Mouse (Mus musculus) forebrain, embryonic 16.5 days (tissue): ENCODE data around the gene Mmd. TPM values are rescaled to one million over a fixed set of nuclear protein-coding genes. Genes with fewer than 3 reads are reported as not detected.
"Not testable (repeated sequence)": the region's sequence is repeated elsewhere in the genome, so short reads cannot be mapped to it uniquely, and the experiment has no call there.

Source experiments
- ATAC-seq: fragments of 200-750 bp; cut with Nextera tagmentation; 2 replicates; pipeline ENCODE4 v1.8.0; 2017; ENCODE audit warnings: mild to moderate bottlenecking, moderate library complexity
- H3K27ac ChIP-seq: fragments of 300-500 bp; sonication (generic); 2 replicates; pipeline ENCODE4 v1.5.1; 2014; ENCODE audit warnings: low read length, control low read depth
- H3K27me3 ChIP-seq: fragments of 300-500 bp; sonication (generic); replicated peaks from 2 replicates; pipeline ENCODE4 v1.6.1; 2014; ENCODE audit warnings: low read length; ENCODE audit not compliant: control insufficient read depth, insufficient read depth
- H3K36me3 ChIP-seq: fragments of 300-500 bp; sonication (generic); 2 replicates; pipeline ENCODE4 v1.6.1; 2014; ENCODE audit not compliant: control insufficient read depth, insufficient read depth
- H3K4me1 ChIP-seq: fragments of 300-500 bp; sonication (generic); replicated peaks from 2 replicates; pipeline ENCODE4 v1.6.1; 2014; ENCODE audit warnings: low read length; ENCODE audit not compliant: control insufficient read depth, insufficient read depth
- H3K4me2 ChIP-seq: fragments of 300-500 bp; sonication (generic); 2 replicates; pipeline ENCODE4 v1.6.1; 2014; ENCODE audit warnings: mild to moderate bottlenecking, low read length, control low read depth
- H3K4me3 ChIP-seq: fragments of 300-500 bp; sonication (generic); replicated peaks from 2 replicates; pipeline ENCODE4 v1.5.1; 2014; ENCODE audit warnings: mild to moderate bottlenecking, low read length, control low read depth
- H3K9ac ChIP-seq: fragments of 300-500 bp; sonication (generic); replicated peaks from 2 replicates; pipeline ENCODE4 v1.6.1; 2014; ENCODE audit warnings: low read depth, low read length, control low read depth
- H3K9me3 ChIP-seq: fragments of 300-500 bp; sonication (generic); 2 replicates; pipeline ENCODE4 v1.6.1; 2016; ENCODE audit warnings: low read length; ENCODE audit not compliant: control insufficient read depth
- WGBS: fragments of 180-500 bp; shearing (Covaris S2); extraction: QIAGEN DNeasy Blood & Tissue Kit; methylation state at CpG from one replicate; pipeline ENCODE4 v1.1.7; 2014; 5-methylcytosine and 5-hydroxymethylcytosine counted together
- polyA plus RNA-seq: library from polyadenylated mRNA; unstranded; fragments of >200 nt; fragmentation: Nextera tagmentation; extraction: Ambion mirVana; gene quantifications from 2 replicates; pipeline ENCODE4 v1.2.1, GENCODE M21; 2015

Mmd gene
- polyA plus RNA-seq, 1 experiment from 2014 or later = 104 TPM

DNA sequence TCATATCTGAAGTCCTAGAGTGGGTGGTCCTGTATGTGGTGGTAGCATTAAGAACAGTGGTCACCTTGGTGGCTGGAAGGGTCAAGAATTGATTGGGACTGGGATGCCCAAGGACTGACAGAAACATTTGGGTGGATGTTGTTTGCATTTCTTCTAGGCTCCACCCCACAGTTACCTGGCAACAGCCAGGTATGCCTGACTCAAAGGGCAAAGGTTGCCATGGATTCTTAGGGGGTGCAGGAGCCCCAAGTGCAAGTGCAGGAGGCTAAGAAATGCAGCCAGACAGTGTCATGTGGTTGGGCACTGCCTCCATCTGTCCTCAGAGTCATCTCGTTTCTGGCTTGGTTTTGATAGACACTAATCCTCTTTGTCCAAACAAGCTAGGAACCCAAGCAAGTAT lies 24.9 kb downstream of the Mmd start:
- no peaks in the 10 kb centered on the region for H3K27me3 ChIP-seq
- WGBS = 23% methylated on average over 1 of the region's 1 CpGs
- H3K9me3 ChIP-seq = no peaks in the 10 kb centered on the region
- H3K4me1 ChIP-seq = peaks cover 6% of the 10 kb centered on the region
- no peak overlapping the region for H3K27ac ChIP-seq
- no peak overlapping the region for H3K9ac ChIP-seq
- no peak for ATAC-seq
- 0 out of 2 replicates have a peak, but pooled peaks cover 3% of the 10 kb centered on the region for H3K36me3 ChIP-seq
- no peak overlapping the region for H3K4me3 ChIP-seq
- no peak overlapping the region for H3K4me2 ChIP-seq

GRCm38 (mm10) chr11:90275663-90276062 lies 26.4 kb downstream of the Mmd start:
- Histone ChIP-seq H3K36me3 (0 out of 2 replicates have a peak, but pooled peaks cover 3% of the 10 kb centered on the region), H3K4me1 (no peaks in the 10 kb centered on the region), H3K4me2 (no peak overlapping the region), H3K27me3 (no peaks in the 10 kb centered on the region), H3K27ac (no peak overlapping the region), H3K9ac (no peak overlapping the region), H3K9me3 (no peaks in the 10 kb centered on the region), H3K4me3 (no peak overlapping the region)
- no peak for ATAC-seq
- 86% methylated on average over 7 of the region's 7 CpGs for WGBS

DNA sequence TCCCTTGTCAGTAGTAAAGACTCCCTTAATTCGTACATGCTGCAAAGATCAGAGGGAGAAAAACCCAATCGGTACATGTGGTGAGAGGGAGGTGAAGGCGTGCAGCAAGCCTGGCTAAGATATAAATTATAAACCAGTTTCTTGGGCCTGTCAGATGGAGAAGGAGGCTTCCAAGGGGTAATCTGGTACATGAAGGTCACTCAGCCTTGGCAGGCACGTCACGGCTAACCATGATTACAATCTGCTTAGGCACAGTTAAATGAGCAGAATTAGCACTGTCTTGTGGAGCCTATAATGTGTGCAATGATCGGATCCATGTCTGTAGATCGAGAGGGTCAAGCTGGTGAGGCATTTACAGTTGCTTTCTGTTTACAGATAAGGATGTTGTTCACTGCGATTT lies 26.9 kb downstream of the Mmd start:
- no peaks in the 10 kb centered on the region for H3K27me3 ChIP-seq
- no peaks in the 10 kb centered on the region for H3K9me3 ChIP-seq
- 0 out of 2 replicates have a peak, but pooled peaks cover 3% of the 10 kb centered on the region for H3K36me3 ChIP-seq
- H3K27ac ChIP-seq = no peak overlapping the region
- H3K9ac ChIP-seq = no peak overlapping the region
- WGBS = 88% methylated on average over 8 of the region's 8 CpGs
- no peak for ATAC-seq
- H3K4me1 ChIP-seq = no peaks in the 10 kb centered on the region
- H3K4me2 ChIP-seq = no peak overlapping the region
- no peak overlapping the region for H3K4me3 ChIP-seq

DNA sequence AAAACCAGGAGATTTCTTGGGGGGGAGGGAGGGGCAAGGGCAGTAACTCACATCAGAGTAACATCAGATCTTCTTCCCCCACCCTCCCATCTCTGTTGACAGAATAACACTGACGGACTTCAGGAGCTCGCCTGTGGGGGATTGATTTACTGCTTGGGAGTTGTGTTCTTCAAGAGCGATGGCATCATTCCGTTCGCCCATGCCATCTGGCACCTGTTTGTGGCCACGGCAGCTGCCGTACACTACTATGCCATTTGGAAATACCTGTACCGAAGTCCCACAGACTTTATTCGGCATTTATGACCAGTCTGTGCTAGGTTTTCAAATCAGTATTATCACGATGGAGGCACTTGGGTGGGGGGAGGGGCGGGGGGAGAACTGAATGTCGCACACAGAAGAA lies 27.3 kb downstream of the Mmd start:
- Histone ChIP-seq H3K4me3 (no peak overlapping the region), H3K27me3 (no peaks in the 10 kb centered on the region), H3K4me2 (no peak overlapping the region), H3K9ac (no peak overlapping the region), H3K36me3 (0 out of 2 replicates have a peak, but pooled peaks cover 3% of the 10 kb centered on the region), H3K9me3 (no peaks in the 10 kb centered on the region), H3K4me1 (no peaks in the 10 kb centered on the region), H3K27ac (no peak overlapping the region)
- ATAC-seq = no peak
- 91% methylated on average over 12 of the region's 12 CpGs for WGBS

- H3K36me3 ChIP-seq = 0 out of 2 replicates have a peak, but pooled peaks cover 3% of the 10 kb centered on the region
- no peak overlapping the region for H3K27ac ChIP-seq
- no peak overlapping the region for H3K4me2 ChIP-seq
- H3K27me3 ChIP-seq = no peaks in the 10 kb centered on the region
- H3K9ac ChIP-seq = no peak overlapping the region
- H3K4me1 ChIP-seq = no peaks in the 10 kb centered on the region
- no peak for ATAC-seq
- no peak overlapping the region for H3K4me3 ChIP-seq
- no peaks in the 10 kb centered on the region for H3K9me3 ChIP-seq
- 92% methylated on average over 5 of the region's 5 CpGs for WGBS
These were observed 30.8 kb downstream of the Mmd start for GRCm38 (mm10) chr11:90280069-90280468.

GRCm38 (mm10) chr11:90281943-90282342 lies 32.7 kb downstream of the Mmd start:
- not testable (repeated sequence) for H3K9ac ChIP-seq, H3K9me3 ChIP-seq, H3K27me3 ChIP-seq, ATAC-seq, H3K4me1 ChIP-seq, H3K4me3 ChIP-seq, H3K27ac ChIP-seq, H3K4me2 ChIP-seq, H3K36me3 ChIP-seq
- 96% methylated on average over 2 of the region's 2 CpGs for WGBS

DNA sequence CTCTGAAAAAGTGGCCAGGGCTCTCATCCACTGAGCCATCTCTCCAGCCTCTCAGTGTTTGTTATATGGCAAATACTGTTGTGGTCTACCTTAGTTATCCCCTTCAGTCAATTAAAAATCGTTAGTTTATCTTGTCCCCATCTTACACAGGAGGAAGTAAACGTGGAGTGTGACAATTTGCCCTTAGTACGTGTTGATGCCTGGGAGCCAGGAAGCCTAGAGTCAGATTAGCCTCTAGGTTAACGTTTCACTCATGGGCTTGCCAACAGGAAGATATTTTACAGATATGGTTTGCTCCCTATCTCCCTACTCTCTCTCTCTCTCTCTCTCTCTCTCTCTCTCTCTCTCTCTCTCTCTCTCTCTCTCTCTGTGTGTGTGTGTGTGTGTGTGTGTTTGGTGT lies 33.9 kb downstream of the Mmd start:
- H3K4me1 ChIP-seq = no peaks in the 10 kb centered on the region
- no peak overlapping the region for H3K27ac ChIP-seq
- no peak overlapping the region for H3K4me2 ChIP-seq
- H3K4me3 ChIP-seq = no peak overlapping the region
- H3K36me3 ChIP-seq = no peaks in the 10 kb centered on the region
- H3K9ac ChIP-seq = no peak overlapping the region
- no peaks in the 10 kb centered on the region for H3K9me3 ChIP-seq
- H3K27me3 ChIP-seq = no peaks in the 10 kb centered on the region
- no peak for ATAC-seq
- WGBS = 78% methylated on average over 4 of the region's 4 CpGs

GRCm38 (mm10) chr11:90283601-90284000 lies 34.3 kb downstream of the Mmd start:
- WGBS = 79% methylated on average over 6 of the region's 6 CpGs
- no peak for ATAC-seq

GRCm38 (mm10) chr11:90284079-90284478 lies 34.8 kb downstream of the Mmd start:
- Histone ChIP-seq H3K4me2 (no peak overlapping the region), H3K27me3 (no peaks in the 10 kb centered on the region), H3K9ac (no peak overlapping the region), H3K27ac (no peak overlapping the region), H3K4me3 (no peak overlapping the region), H3K36me3 (no peaks in the 10 kb centered on the region), H3K4me1 (no peaks in the 10 kb centered on the region), H3K9me3 (no peaks in the 10 kb centered on the region)
- 77% methylated on average over 2 of the region's 2 CpGs for whole genome bisulfite sequencing
- ATAC-seq = no peak

More at GRCm38 (mm10) chr11:90283601-90284000, 34.3 kb downstream of the Mmd start:
- no peak overlapping the region for H3K9ac ChIP-seq
- no peak overlapping the region for H3K27ac ChIP-seq
- no peaks in the 10 kb centered on the region for H3K27me3 ChIP-seq
- H3K9me3 ChIP-seq = no peaks in the 10 kb centered on the region
- no peaks in the 10 kb centered on the region for H3K36me3 ChIP-seq
- H3K4me2 ChIP-seq = no peak overlapping the region
- no peak overlapping the region for H3K4me3 ChIP-seq
- no peaks in the 10 kb centered on the region for H3K4me1 ChIP-seq

DNA sequence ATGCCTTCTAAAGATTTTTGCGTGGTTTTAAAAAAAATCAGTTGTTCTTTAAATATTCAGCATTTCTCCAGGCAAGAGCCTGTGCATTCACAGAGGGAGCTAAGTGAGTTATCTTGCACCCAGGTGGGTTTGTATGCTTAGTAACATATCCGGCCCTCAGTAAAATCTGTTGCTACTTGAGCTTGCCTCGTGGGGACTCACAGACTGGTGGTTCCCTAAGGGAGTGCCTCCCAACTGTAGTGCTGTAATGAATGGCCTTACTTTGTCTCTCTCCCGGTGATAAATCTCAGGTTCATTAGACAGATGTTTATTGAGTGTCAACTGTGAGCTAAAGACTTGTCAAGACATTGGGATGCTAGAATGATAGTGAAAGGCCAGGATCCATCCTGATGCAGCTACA lies 35.4 kb downstream of the Mmd start:
- Histone ChIP-seq H3K9me3 (no peaks in the 10 kb centered on the region), H3K4me3 (no peak overlapping the region), H3K36me3 (no peaks in the 10 kb centered on the region), H3K27ac (no peak overlapping the region), H3K27me3 (no peaks in the 10 kb centered on the region), H3K4me2 (no peak overlapping the region), H3K4me1 (no peaks in the 10 kb centered on the region), H3K9ac (no peak overlapping the region)
- 76% methylated on average over 4 of the region's 4 CpGs for WGBS
- ATAC-seq = no peak
